In the genomic region with DNA sequence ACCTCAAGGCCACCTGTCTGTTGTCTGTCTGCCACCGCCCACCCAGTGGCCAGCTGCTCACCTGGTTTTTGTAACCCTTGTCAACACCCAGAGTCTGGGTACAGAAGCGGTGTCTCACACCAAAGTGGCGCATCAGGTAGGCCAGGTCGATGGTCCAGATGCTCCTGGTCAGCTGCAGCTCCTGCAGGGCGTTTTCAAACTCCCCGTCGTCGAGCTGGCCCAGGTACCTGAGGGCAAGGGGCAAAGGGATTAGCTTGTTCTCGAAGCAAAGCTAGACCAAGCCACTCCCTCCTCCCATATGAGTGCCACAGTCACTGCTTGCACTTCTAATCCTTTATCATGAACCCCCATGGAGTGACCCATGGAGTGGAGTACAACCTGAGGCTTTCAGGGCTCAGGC, we compare ENCODE assay signal across 14 mouse cellular contexts. TPM values are rescaled to one million over a fixed set of nuclear protein-coding genes. Genes with fewer than 3 reads are reported as not detected.
"Had no signal": no experiment of that assay in that cellular context is flagged by ENCODE, and none has a peak within 500 bp of the region (broad histone marks: within the 10 kb centered on the region; RNA-seq: fewer than 3 reads in every experiment).

No protein-coding gene starts in this region.

- H3K27me3 ChIP-seq: kidney, embryonic 15.5 days; limb, embryonic 15.5 days; liver, embryonic 13.5 days; midbrain, embryonic 13.5 days; neural tube, embryonic 15.5 days had no signal

- ATAC-seq: midbrain, embryonic 13.5 days had no signal

- H3K9me3 ChIP-seq: kidney, embryonic 15.5 days; limb, embryonic 15.5 days; liver, embryonic 13.5 days; midbrain, embryonic 13.5 days; neural tube, embryonic 15.5 days had no signal

- H3K9ac ChIP-seq: kidney, embryonic 15.5 days; limb, embryonic 15.5 days; liver, embryonic 13.5 days; midbrain, embryonic 13.5 days; neural tube, embryonic 15.5 days had no signal

- H3K4me3 ChIP-seq: kidney, embryonic 15.5 days; limb, embryonic 15.5 days; liver, embryonic 13.5 days; midbrain, embryonic 13.5 days; myocyte; neural tube, embryonic 15.5 days had no signal

- H3K27ac ChIP-seq: kidney, embryonic 15.5 days; limb, embryonic 15.5 days; liver, embryonic 13.5 days; midbrain, embryonic 13.5 days; neural tube, embryonic 15.5 days; stomach, postnatal 0 days had no signal

- H3K4me2 ChIP-seq: kidney, embryonic 15.5 days; limb, embryonic 15.5 days; liver, embryonic 13.5 days; midbrain, embryonic 13.5 days; neural tube, embryonic 15.5 days had no signal

- DNase-seq: layer of hippocampus, adult 9-11 months; layer of hippocampus, postnatal 36 days; liver, embryonic 13.5 days; lung, adult 18-20 months; right cerebral cortex, adult 18-20 months; right cerebral cortex, postnatal 25 days; thymus, postnatal 4 days had no signal

RNA-seq across cellular contexts. Expression of gene Lrrc75b, which starts 49.1 kb away (rescaled TPM):
- total RNA-seq: megakaryocyte-erythroid progenitor cell, adult 5-6 weeks had no signal
